Mouse (Mus musculus): ENCODE results near the gene Son.

- no peak for TF ChIP-seq CTCF (IDR thresholded peaks at IDR 0.05; ENCODE audit: low read depth, low read length)
- TF ChIP-seq POLR2A (IDR thresholded peaks at IDR 0.05; ENCODE audit: extremely low read depth, insufficient read depth, low read length), result no peak
These were observed 14.1 kb downstream of the Son start for GRCm38 (mm10) chr16:91661397-91661796.

Data from liver, adult 2 months (tissue).